Mouse (Mus musculus) thymus, adult 2 months (tissue): ENCODE results near the gene Stk32c.

ENCODE experiments used
- CTCF ChIP-seq: fragments of 200-500 bp; IDR thresholded peaks from 2 replicates; pipeline ENCODE4 v1.5.1; 2012; ENCODE audit warnings: mild to moderate bottlenecking, control low read depth, low read length, moderate library complexity, borderline replicate concordance; ENCODE audit not compliant: control insufficient read depth, poor library complexity, insufficient read depth; ENCODE audit errors: extremely low read depth
- POLR2A ChIP-seq: fragments of 200-500 bp; IDR thresholded peaks from 2 replicates; pipeline ENCODE4 v1.6.1; 2012; ENCODE audit warnings: mild to moderate bottlenecking, low read length, control low read depth, moderate library complexity; ENCODE audit not compliant: control insufficient read depth, poor library complexity, insufficient read depth; ENCODE audit errors: extremely low read depth

DNA sequence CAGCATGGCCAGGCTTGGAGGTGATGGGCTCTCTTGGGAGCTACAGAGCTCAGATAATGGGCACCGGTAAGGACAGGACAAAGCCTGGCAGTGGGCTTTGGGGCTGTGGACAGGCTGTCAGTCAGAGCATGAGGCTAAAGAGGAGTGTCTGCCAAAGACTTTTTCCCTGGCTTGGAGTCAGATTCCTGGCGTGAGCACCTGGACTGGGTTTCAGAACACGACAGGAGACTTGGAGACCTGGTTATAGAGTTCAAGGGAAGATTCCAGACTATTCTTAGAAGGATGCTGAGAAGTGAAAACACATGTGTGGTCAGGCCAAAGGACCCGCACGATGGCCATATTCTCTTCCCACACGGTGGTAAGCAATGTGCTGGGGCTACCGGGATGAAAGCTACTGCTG is 107.4 kb downstream of the Stk32c start:
- TF ChIP-seq POLR2A (no peak), CTCF (no peak)
